Mouse (Mus musculus): ENCODE data around the gene Stk40. TPM values are rescaled to one million over a fixed set of nuclear protein-coding genes. Genes with fewer than 3 reads are reported as not detected.

The Stk40 gene
- polyA plus RNA-seq, 1 experiment from 2014 or later: 35.7 TPM

DNA sequence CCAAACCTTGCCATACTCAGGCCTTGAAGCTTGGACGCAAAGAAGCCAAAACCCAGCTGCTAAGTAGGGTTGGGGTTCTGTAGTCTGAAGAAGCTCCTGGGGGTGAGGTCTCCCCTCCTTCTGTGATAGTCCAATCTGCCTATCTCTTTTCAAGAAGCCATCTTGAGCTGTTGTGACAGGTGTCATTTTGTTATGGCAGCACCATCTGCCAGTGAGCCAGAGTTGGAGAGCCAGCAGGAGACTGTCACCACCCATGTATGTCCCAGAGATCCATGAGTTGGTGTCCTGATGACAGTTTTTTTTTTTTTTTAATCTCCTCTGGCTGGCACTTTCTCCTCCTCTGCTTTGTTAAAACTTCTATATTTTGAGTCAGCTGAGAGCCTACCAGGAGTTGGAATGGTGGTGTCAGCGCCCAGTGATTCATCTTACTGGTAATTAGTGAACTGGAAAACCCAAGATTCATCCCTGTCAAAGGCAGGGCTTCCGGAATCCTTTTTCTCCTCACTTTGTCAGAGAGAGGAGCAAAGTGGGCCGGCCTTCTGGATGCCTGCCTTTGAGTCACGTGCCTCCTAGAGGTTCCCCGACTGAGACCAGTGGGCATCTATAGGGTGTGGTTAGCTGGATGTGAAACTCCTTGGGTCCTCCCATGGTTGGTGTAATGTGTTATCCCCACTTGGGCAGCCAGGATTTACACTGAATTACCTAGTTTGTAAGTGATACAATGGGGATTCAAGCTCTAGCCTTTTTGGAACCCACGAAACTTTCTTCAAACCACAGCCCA lies 1.5 kb upstream of the Stk40 start:
- H3K4me2 ChIP-seq (replicated peaks): peak overlapping the region; percentile 98
- H3K9ac ChIP-seq (replicated peaks): 0 out of 2 replicates have a peak overlapping the region, but pooled peaks have one; percentile 60
- peaks cover 56% of the 10 kb centered on the region for H3K4me1 ChIP-seq (replicated peaks)
- no peaks in the 10 kb centered on the region for H3K9me3 ChIP-seq
- H3K27ac ChIP-seq: peak overlapping the region; percentile 82; the same call in 1 of the 2 replicates
- no peak for ATAC-seq
- peaks cover 9% of the 10 kb centered on the region; the same call in 1 of the 2 replicates for H3K36me3 ChIP-seq
- no peak overlapping the region for H3K4me3 ChIP-seq (replicated peaks)
- 42% methylated on average over 7 of the region's 7 CpGs for WGBS
- no peaks in the 10 kb centered on the region for H3K27me3 ChIP-seq

DNA sequence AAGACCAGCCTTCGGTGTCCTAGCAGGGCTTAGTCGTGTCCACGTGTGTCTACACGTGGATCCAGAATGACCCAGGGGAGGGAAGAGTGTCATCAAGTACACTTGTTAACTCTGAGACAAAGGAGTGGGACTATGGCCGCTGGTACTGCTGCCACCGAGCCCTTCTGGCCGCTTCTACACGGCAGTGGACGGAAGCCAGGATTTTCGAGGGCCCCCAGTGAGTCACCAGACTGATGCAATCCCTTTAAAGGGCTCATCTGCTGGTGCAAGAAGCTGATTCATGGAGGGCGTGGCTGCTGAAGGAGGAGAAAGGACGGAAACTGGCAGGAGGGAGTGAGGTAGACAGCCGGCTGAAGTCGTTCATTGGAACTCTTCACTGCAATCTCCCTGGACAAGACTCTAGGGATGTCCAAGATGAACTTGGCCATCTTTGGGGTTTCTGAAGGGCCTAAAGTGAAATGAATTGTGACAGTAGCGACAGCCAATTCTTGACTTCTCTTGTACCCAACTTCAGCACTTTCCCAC lies 638 bp upstream of the Stk40 start:
- Histone ChIP-seq H3K4me1 (replicated peaks) (peaks cover 58% of the 10 kb centered on the region), H3K9ac (replicated peaks) (peak overlapping the region; percentile 60), H3K36me3 (peaks cover 7% of the 10 kb centered on the region; the same call in 1 of the 2 replicates), H3K27ac (peak overlapping the region; percentile 82), H3K4me2 (replicated peaks) (peak overlapping the region; percentile 98), H3K4me3 (replicated peaks) (peak overlapping the region; percentile 81), H3K27me3 (no peaks in the 10 kb centered on the region), H3K9me3 (no peaks in the 10 kb centered on the region)
- ATAC-seq: peak; percentile 49
- under 1% methylated on average over 15 of the region's 15 CpGs for WGBS

DNA sequence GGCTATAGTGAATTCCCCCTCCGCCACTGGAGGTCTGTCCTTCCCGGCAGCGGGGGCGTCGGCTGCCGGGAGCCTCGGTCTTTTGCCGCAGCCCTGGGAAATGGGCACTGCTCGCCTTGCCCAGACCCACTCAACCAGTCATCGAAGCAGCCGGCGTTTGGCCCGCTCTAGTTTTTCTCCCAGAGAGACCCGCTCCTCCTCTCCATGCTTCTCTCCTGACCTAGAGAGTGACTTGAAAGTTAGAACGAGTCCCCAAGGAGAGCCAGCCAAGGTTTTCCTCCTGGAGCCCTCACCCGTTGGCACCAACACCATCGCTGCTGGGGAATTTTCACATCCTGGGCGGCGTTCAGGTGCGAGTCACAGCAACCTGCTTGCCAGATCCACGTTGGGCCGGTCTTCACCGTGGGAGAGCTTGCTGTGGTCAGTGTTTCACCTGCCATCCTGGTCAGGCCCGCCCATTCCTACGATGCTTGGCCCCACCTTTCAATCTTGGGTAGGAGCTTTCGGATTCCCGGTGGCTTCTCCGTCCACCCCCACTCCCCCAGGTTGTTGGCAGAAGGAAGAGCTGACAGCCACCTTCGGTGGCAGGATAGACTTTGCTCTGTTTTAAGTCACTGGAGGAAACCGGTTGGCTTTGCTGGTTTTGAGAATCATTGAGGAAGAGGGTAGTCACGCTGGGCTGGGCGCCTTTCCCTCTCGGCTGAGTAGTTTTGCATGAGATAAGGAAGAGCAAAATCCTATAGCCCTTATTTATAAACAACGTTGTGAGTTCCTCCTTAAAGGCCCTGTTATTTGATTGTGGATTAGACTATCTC lies 711 bp downstream of the Stk40 start:
- WGBS: 2% methylated on average over 34 of the region's 34 CpGs
- H3K27me3 ChIP-seq: no peaks in the 10 kb centered on the region
- H3K9me3 ChIP-seq: no peaks in the 10 kb centered on the region
- H3K36me3 ChIP-seq: no peaks in the 10 kb centered on the region
- H3K4me1 ChIP-seq (replicated peaks): peaks cover 62% of the 10 kb centered on the region
- peak overlapping the region; percentile 98 for H3K4me2 ChIP-seq (replicated peaks)
- peak; percentile 43 for ATAC-seq
- H3K27ac ChIP-seq: peak overlapping the region; percentile 45; the same call in 1 of the 2 replicates
- H3K9ac ChIP-seq (replicated peaks): peak overlapping the region; percentile 82
- peak overlapping the region; percentile 81 for H3K4me3 ChIP-seq (replicated peaks)

DNA sequence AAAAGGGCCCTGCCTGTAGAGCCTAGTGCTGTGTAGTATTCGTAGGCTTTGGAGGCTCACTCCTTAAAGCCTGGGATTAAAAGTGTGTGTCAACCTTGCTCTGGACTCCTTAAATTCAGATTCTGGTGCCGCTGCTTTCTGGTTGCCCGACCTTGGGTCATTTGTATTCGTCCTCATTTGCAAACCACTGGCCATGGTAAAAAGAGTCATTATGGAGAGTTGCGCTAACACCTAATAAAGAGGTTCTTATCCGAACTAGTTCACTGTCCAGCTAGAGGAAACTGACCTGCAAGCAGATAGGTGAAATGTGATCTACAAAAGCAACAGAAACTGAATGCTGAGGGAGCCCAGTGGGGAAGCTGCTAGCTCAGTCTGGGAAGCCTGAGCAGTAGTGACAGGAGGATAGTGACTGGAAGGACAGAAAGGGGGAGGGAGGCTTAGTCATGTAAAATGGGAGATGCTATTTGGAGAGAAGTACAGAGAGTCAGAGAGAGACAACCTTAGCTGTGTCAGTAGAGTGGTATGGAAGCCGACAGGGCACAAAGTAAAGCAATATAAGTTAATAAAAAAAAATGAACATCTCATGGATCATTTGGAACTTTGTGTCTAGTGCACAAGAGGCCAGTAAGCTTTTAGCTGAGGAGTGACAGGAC lies 1.5 kb downstream of the Stk40 start:
- Histone ChIP-seq H3K9ac (replicated peaks) (peak overlapping the region; percentile 82), H3K27ac (no peak overlapping the region), H3K4me2 (replicated peaks) (peak overlapping the region; percentile 98), H3K9me3 (no peaks in the 10 kb centered on the region), H3K27me3 (no peaks in the 10 kb centered on the region), H3K4me1 (replicated peaks) (peaks cover 70% of the 10 kb centered on the region), H3K4me3 (replicated peaks) (peak overlapping the region; percentile 81), H3K36me3 (no peaks in the 10 kb centered on the region)
- ATAC-seq: no peak
- WGBS: 49% methylated on average over 7 of the region's 7 CpGs

DNA sequence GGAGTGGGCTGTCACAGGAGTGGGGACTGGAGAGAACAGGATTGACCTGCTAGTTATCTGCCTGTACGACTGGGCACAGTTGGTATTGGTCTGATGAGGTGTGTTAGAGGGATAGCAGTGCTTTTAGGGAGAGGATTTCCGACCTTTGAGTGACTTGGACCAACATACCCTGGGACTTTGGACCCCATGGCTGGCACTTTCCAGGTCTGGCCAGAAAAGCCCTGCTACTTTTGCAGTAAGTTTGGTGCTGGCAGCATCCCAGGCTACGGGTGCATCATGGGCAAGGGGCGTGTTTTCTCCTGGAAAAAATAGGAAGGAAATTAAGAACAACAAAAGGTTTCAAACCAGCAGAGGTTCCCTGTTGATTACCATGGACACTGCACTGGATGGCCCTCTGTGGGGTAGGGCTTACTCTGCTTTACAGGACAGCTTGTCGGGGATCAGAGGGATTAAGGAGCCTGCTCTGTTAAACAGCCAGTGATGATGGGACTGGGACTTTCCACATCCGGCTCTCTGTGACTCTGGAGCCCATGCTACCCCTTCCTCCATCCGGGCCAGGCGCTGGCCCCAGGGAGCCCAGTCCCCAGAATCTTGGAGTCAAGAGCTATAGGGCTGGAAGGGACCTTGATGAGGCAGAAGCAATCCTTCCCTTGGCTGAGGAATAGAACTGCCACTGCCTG lies 4.4 kb downstream of the Stk40 start:
- WGBS: 23% methylated on average over 8 of the region's 8 CpGs
- no peak overlapping the region for H3K27ac ChIP-seq
- H3K4me3 ChIP-seq (replicated peaks): no peak overlapping the region
- peaks cover 74% of the 10 kb centered on the region for H3K4me1 ChIP-seq (replicated peaks)
- no peak for ATAC-seq
- H3K4me2 ChIP-seq (replicated peaks): 0 out of 2 replicates have a peak overlapping the region, but pooled peaks have one; percentile 7
- peak overlapping the region; percentile 40; the same call in 1 of the 2 replicates for H3K9ac ChIP-seq (replicated peaks)
- no peaks in the 10 kb centered on the region for H3K27me3 ChIP-seq
- H3K36me3 ChIP-seq: no peaks in the 10 kb centered on the region
- H3K9me3 ChIP-seq: no peaks in the 10 kb centered on the region

DNA sequence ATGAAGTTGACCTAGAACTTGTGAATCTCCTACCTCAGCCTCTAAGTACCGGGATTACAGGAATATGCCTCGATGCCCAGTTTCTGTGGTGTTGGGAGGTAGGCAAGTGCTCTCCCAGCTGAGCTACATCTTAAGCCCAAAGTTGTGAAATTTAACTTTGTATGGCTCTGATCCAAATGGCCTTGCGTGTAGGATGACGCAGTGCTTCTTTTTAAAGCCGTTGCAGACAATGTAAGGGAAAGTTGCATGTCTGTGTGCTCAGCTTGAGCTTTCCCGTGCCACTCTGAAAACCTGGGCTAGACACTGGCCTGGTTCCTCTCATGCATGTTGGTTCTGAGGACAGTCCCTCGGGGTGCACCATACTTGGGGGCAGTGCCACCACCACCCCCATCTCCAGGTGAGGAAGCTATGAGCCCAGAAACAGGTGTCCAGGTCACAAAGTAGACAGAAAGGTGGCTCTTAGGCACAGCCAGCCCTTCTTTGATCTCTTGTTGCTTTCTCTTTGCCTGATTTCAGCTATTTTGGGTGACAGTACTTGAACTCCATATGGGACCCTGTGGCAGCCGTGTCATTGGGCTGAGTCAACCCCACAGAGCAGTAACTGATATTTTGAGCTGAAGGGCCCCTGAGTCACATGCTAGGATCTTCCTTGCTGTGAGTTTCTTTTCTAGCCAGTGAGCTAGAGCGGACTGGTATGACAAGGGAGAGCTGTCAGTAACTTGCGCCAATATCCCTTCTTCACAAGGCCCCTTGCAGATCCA lies 6.0 kb downstream of the Stk40 start:
- peaks cover 75% of the 10 kb centered on the region for H3K4me1 ChIP-seq (replicated peaks)
- H3K9ac ChIP-seq (replicated peaks): 0 out of 2 replicates have a peak overlapping the region, but pooled peaks have one; percentile 2
- peak overlapping the region; percentile 81 for H3K27ac ChIP-seq
- ATAC-seq: no peak
- no peaks in the 10 kb centered on the region for H3K27me3 ChIP-seq
- 79% methylated on average over 10 of the region's 10 CpGs for WGBS
- 0 out of 2 replicates have a peak overlapping the region, but pooled peaks have one; percentile 33 for H3K4me2 ChIP-seq (replicated peaks)
- H3K9me3 ChIP-seq: no peaks in the 10 kb centered on the region
- H3K4me3 ChIP-seq (replicated peaks): no peak overlapping the region
- no peaks in the 10 kb centered on the region for H3K36me3 ChIP-seq

DNA sequence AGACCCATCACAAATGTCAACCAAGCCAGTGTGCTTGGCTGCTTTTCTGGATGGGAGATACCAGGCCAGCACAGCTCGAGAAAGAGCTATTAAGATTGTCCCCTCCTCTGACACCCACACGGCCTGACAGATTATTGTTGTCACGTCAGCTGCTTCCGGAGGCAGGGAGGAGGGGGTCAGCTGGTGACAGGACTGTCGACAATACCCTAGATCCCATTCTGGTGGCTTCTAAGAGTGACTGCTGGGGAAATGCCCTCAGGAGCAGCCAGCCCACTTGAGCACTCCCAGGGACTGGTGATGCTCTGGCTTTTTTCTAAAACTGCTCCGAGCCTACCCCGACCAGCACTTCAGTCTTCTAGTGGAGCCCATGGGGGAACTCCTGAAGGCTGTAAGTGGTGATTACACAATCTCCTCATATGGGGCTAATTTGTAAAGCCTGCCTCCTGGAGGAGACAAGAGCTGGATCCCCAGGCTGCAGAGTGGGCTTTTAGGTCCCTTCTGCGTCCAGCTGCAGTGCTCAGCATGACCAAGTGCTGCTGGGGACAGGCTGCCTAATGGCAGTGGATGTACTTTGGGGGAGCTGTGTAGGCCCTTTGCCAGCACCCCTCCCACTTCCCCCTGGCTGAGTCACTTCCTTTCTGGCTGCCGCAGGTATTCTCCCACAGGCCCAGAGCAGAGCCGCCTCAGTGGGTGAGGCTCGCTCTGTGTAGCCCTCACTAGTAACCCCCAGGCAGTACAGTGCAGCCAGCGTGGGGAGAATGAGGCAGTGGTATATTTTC lies 6.8 kb downstream of the Stk40 start:
- Histone ChIP-seq H3K4me1 (replicated peaks) (peaks cover 68% of the 10 kb centered on the region), H3K9me3 (no peaks in the 10 kb centered on the region), H3K27me3 (no peaks in the 10 kb centered on the region), H3K4me2 (replicated peaks) (peak overlapping the region; percentile 33), H3K27ac (peak overlapping the region; percentile 81), H3K9ac (replicated peaks) (peak overlapping the region; percentile 37), H3K4me3 (replicated peaks) (no peak overlapping the region), H3K36me3 (no peaks in the 10 kb centered on the region)
- 10% methylated on average over 12 of the region's 12 CpGs for WGBS
- peak; percentile 64 for ATAC-seq

DNA sequence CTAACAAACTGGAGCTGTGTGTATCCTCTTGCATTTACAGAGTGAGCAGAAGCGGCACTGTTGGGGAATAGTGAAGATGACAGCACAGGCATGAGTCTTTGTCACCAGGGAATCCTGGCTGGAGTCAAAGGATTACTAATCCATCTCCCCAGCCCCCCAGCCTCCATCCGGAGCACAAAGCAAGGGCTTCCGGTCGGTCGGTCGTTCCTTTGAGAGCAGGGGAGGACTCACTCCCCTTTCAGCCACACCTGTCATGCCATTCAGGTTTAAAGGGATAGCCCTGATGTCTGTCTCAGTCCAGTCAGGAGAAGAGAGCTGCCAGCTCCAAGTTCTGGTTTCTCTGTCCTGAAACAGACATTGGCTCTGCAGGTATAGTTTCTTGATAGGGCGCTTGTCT lies 7.4 kb downstream of the Stk40 start:
- WGBS: 16% methylated on average over 7 of the region's 7 CpGs
- H3K9me3 ChIP-seq: no peaks in the 10 kb centered on the region
- H3K4me3 ChIP-seq (replicated peaks): no peak overlapping the region
- H3K36me3 ChIP-seq: no peaks in the 10 kb centered on the region
- H3K4me1 ChIP-seq (replicated peaks): peaks cover 63% of the 10 kb centered on the region
- peak overlapping the region; percentile 33 for H3K4me2 ChIP-seq (replicated peaks)
- peak overlapping the region; percentile 37 for H3K9ac ChIP-seq (replicated peaks)
- peak overlapping the region; percentile 81 for H3K27ac ChIP-seq
- ATAC-seq: no peak
- no peaks in the 10 kb centered on the region for H3K27me3 ChIP-seq

DNA sequence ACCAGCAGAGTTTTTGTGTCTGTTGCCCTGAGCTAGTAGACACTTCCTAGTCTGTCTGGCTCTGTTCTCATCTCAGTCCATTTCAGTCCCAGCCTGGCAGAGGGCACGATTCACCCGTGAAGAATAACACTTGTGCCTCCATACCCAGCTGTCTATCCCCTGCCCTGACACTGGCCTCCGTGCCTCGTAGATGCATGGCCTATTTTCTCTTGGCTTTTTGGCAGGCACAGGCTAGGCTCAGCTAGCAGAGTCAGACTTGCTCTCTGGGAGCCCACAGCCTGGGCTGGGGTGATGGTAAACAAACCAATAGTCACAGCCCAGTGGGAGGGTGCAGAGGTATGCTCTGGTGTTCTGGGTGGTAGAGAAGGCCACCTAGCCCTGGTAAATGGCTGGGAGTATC lies 9.5 kb downstream of the Stk40 start:
- H3K4me2 ChIP-seq (replicated peaks): no peak overlapping the region
- H3K4me3 ChIP-seq (replicated peaks): no peak overlapping the region
- H3K27ac ChIP-seq: no peak overlapping the region
- H3K4me1 ChIP-seq (replicated peaks): peaks cover 48% of the 10 kb centered on the region
- no peaks in the 10 kb centered on the region for H3K27me3 ChIP-seq
- ATAC-seq: no peak
- H3K9me3 ChIP-seq: no peaks in the 10 kb centered on the region
- 0 out of 2 replicates have a peak overlapping the region, but pooled peaks have one; percentile 4 for H3K9ac ChIP-seq (replicated peaks)
- WGBS: 89% methylated on average over 4 of the region's 4 CpGs
- H3K36me3 ChIP-seq: peaks cover under 1% of the 10 kb centered on the region; the same call in 1 of the 2 replicates

DNA sequence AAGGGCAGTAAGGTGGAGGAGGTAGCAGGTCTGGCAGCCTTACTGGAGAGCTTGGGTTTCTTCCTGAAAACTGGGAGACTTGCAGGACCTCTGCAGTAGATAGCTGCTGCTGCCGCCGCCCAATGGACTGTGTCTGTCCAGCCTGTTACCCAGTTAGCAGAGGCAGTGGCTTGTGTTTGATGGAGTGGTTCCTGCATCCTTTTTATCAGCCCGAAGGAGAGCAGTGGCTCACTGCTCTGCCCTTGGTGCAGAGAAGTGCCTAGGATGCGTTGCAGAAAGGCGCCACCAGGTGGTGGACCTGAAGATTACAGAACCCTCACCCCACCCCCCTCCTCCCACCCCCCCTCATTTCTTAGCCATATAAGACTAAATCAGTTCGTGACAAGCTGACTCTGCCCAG lies 10.2 kb downstream of the Stk40 start:
- no peak overlapping the region for H3K4me2 ChIP-seq (replicated peaks)
- ATAC-seq: no peak
- peaks cover 7% of the 10 kb centered on the region for H3K36me3 ChIP-seq
- no peak overlapping the region for H3K27ac ChIP-seq
- H3K4me3 ChIP-seq (replicated peaks): no peak overlapping the region
- 0 out of 2 replicates have a peak overlapping the region, but pooled peaks have one; percentile 36 for H3K9ac ChIP-seq (replicated peaks)
- 23% methylated on average over 6 of the region's 6 CpGs for WGBS
- H3K9me3 ChIP-seq: no peaks in the 10 kb centered on the region
- peaks cover 41% of the 10 kb centered on the region for H3K4me1 ChIP-seq (replicated peaks)
- H3K27me3 ChIP-seq: no peaks in the 10 kb centered on the region
